Mouse (Mus musculus) embryonic facial prominence, embryonic 13.5 days (tissue): ENCODE results near the gene Lypd3. TPM values are rescaled to one million over a fixed set of nuclear protein-coding genes. Genes with fewer than 3 reads are reported as not detected.

Experiments used
- ATAC-seq: fragments of 200-750 bp; cut with Nextera tagmentation; 2 replicates; pipeline ENCODE4 v1.8.0; 2017; ENCODE audit warnings: low read depth; ENCODE audit not compliant: insufficient number of reproducible peaks, insufficient read depth, low FRiP score, low TSS enrichment
- H3K27ac ChIP-seq: fragments of 300-500 bp; sonication (generic); 2 replicates; pipeline ENCODE4 v1.5.1; 2015; ENCODE audit warnings: moderate library complexity, mild to moderate bottlenecking, inconsistent platforms
- H3K27me3 ChIP-seq: fragments of 300-500 bp; sonication (generic); 2 replicates; pipeline ENCODE4 v1.6.1; 2015; ENCODE audit warnings: mild to moderate bottlenecking, inconsistent platforms
- H3K36me3 ChIP-seq: fragments of 300-500 bp; sonication (generic); 2 replicates; pipeline ENCODE4 v1.6.1; 2015; ENCODE audit warnings: mild to moderate bottlenecking, inconsistent platforms
- H3K4me1 ChIP-seq: fragments of 300-500 bp; sonication (generic); 2 replicates; pipeline ENCODE4 v1.6.1; 2015; ENCODE audit warnings: inconsistent platforms
- H3K4me2 ChIP-seq: fragments of 300-500 bp; sonication (generic); 2 replicates; pipeline ENCODE4 v1.6.1; 2015; ENCODE audit warnings: moderate library complexity, mild to moderate bottlenecking, inconsistent platforms
- H3K4me3 ChIP-seq: fragments of 300-500 bp; sonication (generic); 2 replicates; pipeline ENCODE4 v1.5.1; 2015; ENCODE audit warnings: mild to moderate bottlenecking, inconsistent platforms
- H3K9ac ChIP-seq: fragments of 300-500 bp; sonication (generic); 2 replicates; pipeline ENCODE4 v1.6.1; 2015; ENCODE audit warnings: mild to moderate bottlenecking, inconsistent platforms
- H3K9me3 ChIP-seq: fragments of 300-500 bp; sonication (generic); 2 replicates; pipeline ENCODE4 v1.6.1; 2016; ENCODE audit warnings: inconsistent platforms
- WGBS: fragments of 180-500 bp; shearing (Covaris S2); methylation state at CpG from one replicate; pipeline ENCODE4 v1.1.7; 2015; ENCODE audit warnings: mixed read lengths; 5-methylcytosine and 5-hydroxymethylcytosine counted together
- polyA plus RNA-seq: library from polyadenylated mRNA; unstranded; fragments of >200 nt; fragmentation: Nextera tagmentation; extraction: Ambion mirVana; gene quantifications from 2 replicates; pipeline ENCODE4 v1.2.1, GENCODE M21; 2015

Gene Lypd3
- 13.7 and 16.0 TPM in 2 replicates for polyA plus RNA-seq

DNA sequence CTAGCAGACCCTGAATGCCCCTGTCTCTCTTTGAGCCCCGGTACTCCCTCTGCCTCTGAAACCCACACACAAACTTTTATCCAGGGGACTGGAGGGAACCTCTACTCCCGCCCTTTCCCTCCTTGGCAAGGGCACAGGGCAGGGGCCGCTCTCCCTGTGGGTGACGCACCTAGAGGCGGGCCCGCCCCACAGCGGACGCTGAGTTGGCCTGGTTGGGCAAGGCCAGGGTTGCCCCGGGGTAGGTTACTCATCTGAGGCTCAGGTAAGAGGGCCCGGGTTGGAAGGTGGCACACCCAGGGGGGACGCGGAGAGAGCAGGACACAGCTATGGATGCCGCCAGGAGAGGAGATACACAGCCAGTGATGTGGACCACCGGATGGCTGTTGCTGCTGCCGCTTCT is at the start of gene Lypd3:
TSS of gene Lypd3 (plus strand) at position 287 of the 400 bp plus-strand sequence.
- Histone ChIP-seq H3K4me1 (peaks cover 22% of the 10 kb centered on the region), H3K36me3 (no peaks in the 10 kb centered on the region), H3K4me3 (peak within 1 kb of the TSS; percentile 48), H3K9me3 (no peaks in the 10 kb centered on the region), H3K27me3 (peaks cover 61% of the 10 kb centered on the region), H3K4me2 (peak within 1 kb of the TSS; percentile 82), H3K27ac (no peak within 1 kb of the TSS; the same call in 1 of the 2 replicates), H3K9ac (peak within 1 kb of the TSS; percentile 58; the same call in 1 of the 2 replicates)
- ATAC-seq, result no peak
- 14% methylated on average over 15 of the region's 15 CpGs for WGBS

GRCm38 (mm10) chr7:24586828-24587227 is 49.5 kb upstream of the Lypd3 start:
- H3K4me1 ChIP-seq, result peaks cover 10% of the 10 kb centered on the region
- H3K27me3 ChIP-seq, result peaks cover 31% of the 10 kb centered on the region
- H3K36me3 ChIP-seq, result no peaks in the 10 kb centered on the region
- WGBS, result 5% methylated on average over 8 of the region's 8 CpGs
- peak overlapping the region; percentile 83 for H3K9ac ChIP-seq
- peak overlapping the region; percentile 44; the same call in 1 of the 2 replicates for H3K27ac ChIP-seq
- H3K4me2 ChIP-seq, result peak overlapping the region; percentile 81
- ATAC-seq, result no peak; the same call in 1 of the 2 replicates
- H3K9me3 ChIP-seq, result no peaks in the 10 kb centered on the region
- H3K4me3 ChIP-seq, result peak overlapping the region; percentile 57

DNA sequence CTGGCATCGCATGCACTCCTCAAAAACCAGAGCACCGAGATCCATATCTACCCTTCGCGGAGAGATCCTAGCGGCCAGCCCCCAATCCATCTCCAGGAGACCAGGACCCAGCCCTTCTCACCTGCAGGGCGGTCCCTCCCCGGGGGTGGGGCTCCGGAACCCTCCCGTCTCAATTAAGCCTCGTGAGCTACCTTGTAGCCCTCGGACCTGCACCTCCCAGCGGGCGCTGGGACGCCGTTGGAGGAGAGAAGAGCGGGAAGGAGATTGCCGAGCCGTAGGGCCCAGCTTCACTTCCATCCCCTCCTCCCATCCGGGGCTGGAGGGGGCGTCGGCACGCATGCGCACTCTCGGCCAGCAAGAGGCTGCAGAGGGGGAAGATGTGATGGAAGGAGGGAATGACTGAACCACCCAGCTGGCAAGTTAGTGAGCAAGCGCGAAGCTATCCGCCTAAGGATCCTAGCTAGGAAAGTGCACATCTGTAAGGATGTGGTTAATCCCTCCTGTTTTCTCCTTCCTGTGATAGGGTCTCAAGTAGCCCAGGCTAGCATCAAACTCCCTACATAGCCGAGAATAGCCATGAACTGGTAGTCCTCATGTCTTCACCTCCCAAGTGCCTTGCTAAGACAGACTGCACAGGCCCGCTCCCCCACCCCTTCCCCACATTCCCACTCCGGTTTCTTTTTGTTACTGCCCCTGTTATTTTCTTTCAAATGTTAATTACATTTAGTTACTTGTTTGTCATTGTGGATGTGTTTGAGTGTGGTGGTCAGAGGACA is 48.8 kb upstream of the Lypd3 start, which contains the start of the genes Ethe1 and Zfp575:
TSS of gene Ethe1 (plus strand) at position 214 of the 776 bp plus-strand sequence.
TSS of gene Zfp575 (minus strand) at position 312 of the 776 bp plus-strand sequence.
- ATAC-seq, result 0 out of 2 replicates have a peak, but pooled peaks have one; percentile 38
- Histone ChIP-seq H3K9ac (peak within 1 kb of the TSS; percentile 83), H3K27me3 (peaks cover 31% of the 10 kb centered on the region), H3K27ac (peak within 1 kb of the TSS; percentile 44; the same call in 1 of the 2 replicates), H3K4me1 (peaks cover 10% of the 10 kb centered on the region), H3K4me3 (peak within 1 kb of the TSS; percentile 57), H3K4me2 (peak within 1 kb of the TSS; percentile 81), H3K9me3 (no peaks in the 10 kb centered on the region), H3K36me3 (no peaks in the 10 kb centered on the region)
- 8% methylated on average over 30 of the region's 30 CpGs for WGBS

- Histone ChIP-seq H3K36me3 (no peaks in the 10 kb centered on the region), H3K4me3 (no peak overlapping the region), H3K4me2 (no peak overlapping the region), H3K4me1 (peaks cover 12% of the 10 kb centered on the region), H3K27me3 (peaks cover 31% of the 10 kb centered on the region), H3K9ac (no peak overlapping the region), H3K27ac (no peak overlapping the region), H3K9me3 (no peaks in the 10 kb centered on the region)
- 87% methylated on average over 13 of the region's 13 CpGs for WGBS
- no peak for ATAC-seq
Measured at GRCm38 (mm10) chr7:24588336-24588735, 48.0 kb upstream of the Lypd3 start.

- no peak overlapping the region for H3K4me2 ChIP-seq
- no peak overlapping the region for H3K9ac ChIP-seq
- H3K36me3 ChIP-seq, result no peaks in the 10 kb centered on the region
- peaks cover 24% of the 10 kb centered on the region for H3K4me1 ChIP-seq
- WGBS, result 67% methylated on average over 5 of the region's 5 CpGs
- no peaks in the 10 kb centered on the region for H3K9me3 ChIP-seq
- H3K27ac ChIP-seq, result no peak overlapping the region
- no peak overlapping the region for H3K4me3 ChIP-seq
- H3K27me3 ChIP-seq, result peaks cover 16% of the 10 kb centered on the region
- ATAC-seq, result no peak
Measured at GRCm38 (mm10) chr7:24591735-24592134, 44.6 kb upstream of the Lypd3 start.

GRCm38 (mm10) chr7:24592163-24592562 is 44.2 kb upstream of the Lypd3 start:
- Histone ChIP-seq H3K27me3 (peaks cover 12% of the 10 kb centered on the region), H3K9ac (no peak overlapping the region)
- WGBS, result 61% methylated on average over 4 of the region's 4 CpGs

DNA sequence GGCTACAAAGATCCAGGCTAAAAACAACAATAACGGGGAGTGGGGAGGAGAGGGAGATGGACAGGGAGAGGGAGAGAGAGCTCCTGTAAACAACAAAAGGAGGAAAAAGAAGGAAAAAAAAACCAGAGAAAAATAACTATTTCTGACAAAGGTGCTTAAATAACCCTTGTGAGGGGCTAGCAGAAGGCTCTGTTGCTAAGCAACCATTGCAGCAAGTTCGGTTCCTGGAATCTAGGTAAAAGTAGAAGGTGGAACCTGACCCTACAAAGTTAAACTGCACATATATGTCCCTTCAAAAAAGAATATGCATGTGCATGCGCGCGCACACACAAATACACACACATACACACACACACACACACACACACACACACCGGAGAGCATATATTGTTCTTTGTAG is 43.6 kb upstream of the Lypd3 start:
- WGBS, result 81% methylated on average over 6 of the region's 6 CpGs

More at GRCm38 (mm10) chr7:24592163-24592562, 44.2 kb upstream of the Lypd3 start:
- Histone ChIP-seq H3K9me3 (no peaks in the 10 kb centered on the region), H3K27ac (no peak overlapping the region), H3K4me3 (no peak overlapping the region), H3K4me1 (peaks cover 21% of the 10 kb centered on the region), H3K36me3 (no peaks in the 10 kb centered on the region), H3K4me2 (no peak overlapping the region)
- ATAC-seq, result no peak

GRCm38 (mm10) chr7:24593621-24594308 is 42.6 kb upstream of the Lypd3 start:
- H3K4me1 ChIP-seq, result peaks cover 14% of the 10 kb centered on the region
- 2% methylated on average over 39 of the region's 39 CpGs for WGBS
- H3K9me3 ChIP-seq, result no peaks in the 10 kb centered on the region
- H3K36me3 ChIP-seq, result no peaks in the 10 kb centered on the region
- peaks cover 12% of the 10 kb centered on the region for H3K27me3 ChIP-seq
- H3K27ac ChIP-seq, result no peak overlapping the region
- peak overlapping the region; percentile 76 for H3K4me3 ChIP-seq
- peak; percentile 79 for ATAC-seq
- H3K4me2 ChIP-seq, result peak overlapping the region; percentile 79
- H3K9ac ChIP-seq, result peak overlapping the region; percentile 80

More for the DNA sequence above, 43.6 kb upstream of the Lypd3 start:
- H3K27ac ChIP-seq, result no peak overlapping the region
- H3K4me3 ChIP-seq, result no peak overlapping the region
- H3K36me3 ChIP-seq, result no peaks in the 10 kb centered on the region
- H3K9ac ChIP-seq, result no peak overlapping the region
- no peak overlapping the region for H3K4me2 ChIP-seq
- no peak for ATAC-seq
- H3K4me1 ChIP-seq, result peaks cover 15% of the 10 kb centered on the region
- H3K9me3 ChIP-seq, result no peaks in the 10 kb centered on the region
- H3K27me3 ChIP-seq, result peaks cover 12% of the 10 kb centered on the region

DNA sequence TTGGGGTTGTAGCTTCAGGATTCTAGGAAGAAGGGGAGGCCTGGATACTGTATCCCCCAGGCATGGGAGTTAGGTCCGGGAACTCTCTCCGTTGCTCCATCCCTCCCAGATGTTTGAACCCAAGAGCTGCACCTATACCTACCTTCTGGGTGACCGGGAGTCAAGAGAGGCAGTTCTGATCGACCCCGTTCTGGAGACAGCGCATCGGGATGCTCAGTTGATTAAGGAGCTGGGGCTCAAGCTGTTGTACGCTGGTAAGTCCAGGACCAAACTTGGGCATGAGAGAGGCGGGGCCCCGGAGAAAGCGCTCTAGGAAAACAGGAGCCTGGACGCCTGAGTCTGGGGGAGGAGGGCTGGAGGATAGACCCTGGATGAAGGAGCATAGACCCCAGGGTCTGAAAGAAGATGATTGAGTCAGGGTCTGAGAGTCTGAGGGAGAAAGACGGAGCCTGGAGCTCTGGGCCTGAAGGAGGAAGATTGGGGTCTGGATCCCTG is 42.0 kb upstream of the Lypd3 start:
- H3K36me3 ChIP-seq, result no peaks in the 10 kb centered on the region
- peak overlapping the region; percentile 80 for H3K9ac ChIP-seq
- H3K4me3 ChIP-seq, result peak overlapping the region; percentile 76
- no peaks in the 10 kb centered on the region for H3K9me3 ChIP-seq
- no peak for ATAC-seq
- peak overlapping the region; percentile 79 for H3K4me2 ChIP-seq
- H3K27ac ChIP-seq, result no peak overlapping the region
- H3K4me1 ChIP-seq, result peaks cover 14% of the 10 kb centered on the region
- peaks cover 12% of the 10 kb centered on the region for H3K27me3 ChIP-seq
- WGBS, result 3% methylated on average over 13 of the region's 13 CpGs

GRCm38 (mm10) chr7:24595464-24595863 is 40.9 kb upstream of the Lypd3 start:
- Histone ChIP-seq H3K36me3 (0 out of 2 replicates have a peak, but pooled peaks cover 3% of the 10 kb centered on the region), H3K4me1 (peaks cover 14% of the 10 kb centered on the region), H3K4me2 (no peak overlapping the region; the same call in 1 of the 2 replicates), H3K9ac (no peak overlapping the region), H3K27ac (no peak overlapping the region), H3K9me3 (no peaks in the 10 kb centered on the region), H3K4me3 (no peak overlapping the region), H3K27me3 (peaks cover 12% of the 10 kb centered on the region)
- WGBS, result 77% methylated on average over 2 of the region's 2 CpGs
- no peak for ATAC-seq

DNA sequence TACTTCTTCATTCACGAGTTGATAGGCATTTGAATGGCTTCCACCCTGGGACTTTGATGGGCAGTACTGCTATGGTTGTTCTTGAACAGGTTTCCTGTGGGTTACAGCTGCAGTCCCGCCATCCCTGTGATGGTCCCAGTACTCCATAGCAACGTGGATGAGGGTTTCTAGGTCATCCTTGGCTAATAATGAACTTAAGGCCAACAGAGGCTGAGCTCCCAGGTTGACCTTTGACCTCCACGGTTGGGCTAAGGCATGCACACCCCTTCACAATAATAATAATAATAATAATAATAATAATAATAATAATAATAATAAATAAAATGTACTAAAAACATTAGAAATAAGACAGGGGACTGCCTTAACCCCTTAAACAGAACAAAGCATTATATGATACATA is 38.2 kb upstream of the Lypd3 start:
- Histone ChIP-seq H3K27me3 (peaks cover 12% of the 10 kb centered on the region), H3K4me3 (no peak overlapping the region), H3K9me3 (no peaks in the 10 kb centered on the region), H3K4me2 (no peak overlapping the region), H3K9ac (no peak overlapping the region), H3K4me1 (peaks cover 17% of the 10 kb centered on the region), H3K36me3 (0 out of 2 replicates have a peak, but pooled peaks cover 3% of the 10 kb centered on the region), H3K27ac (no peak overlapping the region)
- 64% methylated on average over 4 of the region's 4 CpGs for WGBS
- ATAC-seq, result no peak
